Mouse (Mus musculus) liver, postnatal 0 days (tissue): ENCODE data around the gene Msi1.

Experiments used
- CTCF ChIP-seq: sonication (generic); IDR thresholded peaks from 2 replicates; pipeline ENCODE4 v1.5.1; 2016; ENCODE audit warnings: antibody characterized with exemption, low read depth
- EP300 ChIP-seq: IDR thresholded peaks from 2 replicates; pipeline ENCODE4 v1.6.1; 2016; ENCODE audit warnings: antibody characterized with exemption, low read depth, mild to moderate bottlenecking

- no peak for TF ChIP-seq EP300
- no peak for TF ChIP-seq CTCF
These were observed 46.1 kb downstream of the Msi1 start for GRCm38 (mm10) chr5:115475337-115476106.
